In genomic region chr11:117790286-117790685, GRCm38 (mm10) we compare ENCODE assay signal across 8 mouse cellular contexts. TPM values are rescaled to one million over a fixed set of nuclear protein-coding genes. Genes with fewer than 3 reads are reported as not detected.
DNase-seq lines count a peak whose midpoint lies in the region; ATAC-seq and TF ChIP-seq lines count a peak whose summit lies in the region.

No protein-coding gene starts in this region.

- H3K27me3 ChIP-seq in hindbrain, embryonic 13.5 days: peaks cover 35% of the 10 kb centered on the region
- H3K27me3 ChIP-seq in megakaryocyte, embryonic 14.5 days (replicated peaks): no peaks in the 10 kb centered on the region

- peaks cover 3% of the 10 kb centered on the region; the same call in 1 of the 2 replicates for H3K4me1 ChIP-seq in hindbrain, embryonic 13.5 days (replicated peaks)
- H3K4me1 ChIP-seq in megakaryocyte, embryonic 14.5 days: peaks cover 44% of the 10 kb centered on the region

- H3K4me3 ChIP-seq in hindbrain, embryonic 13.5 days: no peak overlapping the region
- no peak overlapping the region for H3K4me3 ChIP-seq in left cerebral cortex, adult 2 months
- H3K4me3 ChIP-seq in megakaryocyte, embryonic 14.5 days (replicated peaks): peak overlapping the region; percentile 72

- H3K27ac ChIP-seq in hindbrain, embryonic 13.5 days: no peak overlapping the region
- H3K27ac ChIP-seq in left cerebral cortex, adult 2 months: no peak overlapping the region

- peak; percentile 69 to 88 for DNase-seq in adrenal gland, adult (ENCODE audit: inconsistent age in 2 of 2, low spot score in 1 of 2)
- DNase-seq in adrenal gland, adult 8-10 months: no peak
- peak; percentile 68 for DNase-seq in adrenal gland, postnatal 25 days
- peak; percentile 61 for DNase-seq in forelimb bud, embryonic 11.5 days (ENCODE audit: low read depth, low spot score)
- peak in 1 of 2 experiments; percentile 62 for DNase-seq in left cerebral cortex, adult 2 months (ENCODE audit: extremely low spot score in 1 of 2, low spot score in 2 of 2)
- DNase-seq in spleen, postnatal 14 days (ENCODE audit: low spot score in 2 of 2): peak; percentile 66 to 77

- WGBS in hindbrain, embryonic 13.5 days: 10% methylated on average over 14 of the region's 14 CpGs

- no peaks in the 10 kb centered on the region for H3K36me3 ChIP-seq in hindbrain, embryonic 13.5 days
- peaks cover 74% of the 10 kb centered on the region for H3K36me3 ChIP-seq in megakaryocyte, embryonic 14.5 days (replicated peaks; ENCODE audit: low read length)

- peak; percentile 82 for TF ChIP-seq CTCF in left cerebral cortex, adult 2 months (IDR thresholded peaks at IDR 0.05)

- H3K4me2 ChIP-seq in hindbrain, embryonic 13.5 days: peak overlapping the region; percentile 13; the same call in 1 of the 2 replicates

- intact Hi-C loops in left cerebral cortex, adult 2 months (cut with DNase I): loop anchor here (1.0 kb wide), 1 partner anchor 34 kb away; no protein-coding TSS in a partner anchor

- no peak for ATAC-seq in hindbrain, embryonic 13.5 days (ENCODE audit: low FRiP score)

- H3K9me3 ChIP-seq in hindbrain, embryonic 13.5 days: no peaks in the 10 kb centered on the region
- H3K9me3 ChIP-seq in megakaryocyte, embryonic 14.5 days: no peaks in the 10 kb centered on the region

- no peak overlapping the region; the same call in 1 of the 2 replicates for H3K9ac ChIP-seq in hindbrain, embryonic 13.5 days

RNA-seq across cellular contexts. Expression of gene 6030468B19Rik, which starts 7.2 kb away (rescaled TPM):
- not detected for total RNA-seq in adrenal gland, adult 8-10 months (2022)
- not detected in 2 replicates for total RNA-seq in adrenal gland, postnatal 25 days (2021)
- not detected in 2 replicates for polyA plus RNA-seq in hindbrain, embryonic 13.5 days (2015; fragmentation: Nextera tagmentation; extraction: Ambion mirVana)
- total RNA-seq in left cerebral cortex, adult 2 months (2021): not detected
- 17.2 and 27.7 TPM in 2 replicates for polyA plus RNA-seq in megakaryocyte, embryonic 14.5 days (2012; ENCODE audit: insufficient read depth, low replicate concordance)

RNA-seq across cellular contexts. Expression of gene Tmc6, which starts 8.3 kb away (rescaled TPM):
- total RNA-seq in adrenal gland, adult 8-10 months (2022): 10 to 100 TPM; 28.2 to 50.0 (median 40.7) TPM
- total RNA-seq in adrenal gland, postnatal 25 days (2021): 31.9 and 43.5 TPM in 2 replicates
- 5.3 TPM in 2 replicates for polyA plus RNA-seq in hindbrain, embryonic 13.5 days (2015; fragmentation: Nextera tagmentation; extraction: Ambion mirVana)
- total RNA-seq in left cerebral cortex, adult 2 months (2021): 1 to 10 TPM; 7.8 to 9.3 TPM
- polyA plus RNA-seq in megakaryocyte, embryonic 14.5 days (2012; ENCODE audit: insufficient read depth, low replicate concordance): 78.2 and 118 TPM in 2 replicates

RNA-seq across cellular contexts. Expression of gene Tmc8, which starts 8.4 kb away (rescaled TPM):
- 1 to 10 TPM; 1.5 to 3.3 (median 3.0) TPM for total RNA-seq in adrenal gland, adult 8-10 months (2022)
- 3.1 and 4.6 TPM in 2 replicates for total RNA-seq in adrenal gland, postnatal 25 days (2021)
- polyA plus RNA-seq in hindbrain, embryonic 13.5 days (2015; fragmentation: Nextera tagmentation; extraction: Ambion mirVana): 0.75 and 1.5 TPM in 2 replicates
- total RNA-seq in left cerebral cortex, adult 2 months (2021): 1 to 10 TPM in 1 of 2 experiments, under 1 TPM in 1; 0.88 to 1.3 TPM
- polyA plus RNA-seq in megakaryocyte, embryonic 14.5 days (2012; ENCODE audit: insufficient read depth, low replicate concordance): 104 and 477 TPM in 2 replicates

RNA-seq across cellular contexts. Expression of gene Gm20708, which starts 19.2 kb away (rescaled TPM):
- total RNA-seq in adrenal gland, adult 8-10 months (2022): 1 to 10 TPM in 2 of 4 experiments, under 1 TPM in 2; 0.59 to 3.4 (median 1.3) TPM
- total RNA-seq in adrenal gland, postnatal 25 days (2021): 1.00 and 1.8 TPM in 2 replicates
- polyA plus RNA-seq in hindbrain, embryonic 13.5 days (2015; fragmentation: Nextera tagmentation; extraction: Ambion mirVana): 0.70 and 0.74 TPM in 2 replicates
- total RNA-seq in left cerebral cortex, adult 2 months (2021): 1 to 10 TPM; 2.3 to 4.6 TPM
- polyA plus RNA-seq in megakaryocyte, embryonic 14.5 days (2012; ENCODE audit: insufficient read depth, low replicate concordance): not detected in 2 replicates

RNA-seq across cellular contexts. Expression of gene Syngr2, which starts 19.2 kb away (rescaled TPM):
- total RNA-seq in adrenal gland, adult 8-10 months (2022): 100 to 1,000 TPM in 2 of 4 experiments, 10 to 100 TPM in 2; 86.0 to 110 (median 103) TPM
- total RNA-seq in adrenal gland, postnatal 25 days (2021): 98.3 and 108 TPM in 2 replicates
- 14.6 and 16.5 TPM in 2 replicates for polyA plus RNA-seq in hindbrain, embryonic 13.5 days (2015; fragmentation: Nextera tagmentation; extraction: Ambion mirVana)
- total RNA-seq in left cerebral cortex, adult 2 months (2021): 10 to 100 TPM in 1 of 2 experiments, 1 to 10 TPM in 1; 8.7 to 11.1 TPM
- polyA plus RNA-seq in megakaryocyte, embryonic 14.5 days (2012; ENCODE audit: insufficient read depth, low replicate concordance): 89.2 and 120 TPM in 2 replicates
